Mouse (Mus musculus): ENCODE results near the gene Atp5c1.

GRCm38 (mm10) chr2:10121826-10122225 is 41.5 kb upstream of the Atp5c1 start:
- TF ChIP-seq CTCF (IDR thresholded peaks at IDR 0.05; ENCODE audit: control insufficient read depth, insufficient read depth, insufficient replicate concordance, low read depth, low read length) (no peak), POLR2A (IDR thresholded peaks at IDR 0.05; ENCODE audit: control insufficient read depth, low read depth, low read length) (no peak)
